Mouse (Mus musculus): ENCODE measurements around the gene Mgat4b. TPM values are rescaled to one million over a fixed set of nuclear protein-coding genes. Genes with fewer than 3 reads are reported as not detected.

The Mgat4b gene
- polyA plus RNA-seq, 1 experiment, result 89.2 TPM

- Histone ChIP-seq H3K27me3 (ENCODE audit: control insufficient read depth, insufficient read depth, insufficient read length) (no peaks in the 10 kb centered on the region), H3K4me2 (ENCODE audit: low read depth) (no peak overlapping the region), H3K79me2 (ENCODE audit: control insufficient read depth, insufficient read depth) (no peaks in the 10 kb centered on the region), H3K36me3 (ENCODE audit: control insufficient read depth, insufficient read depth) (peaks cover 3% of the 10 kb centered on the region), H3K4me3 (no peak overlapping the region), H3ac (ENCODE audit: control insufficient read depth, insufficient read length) (no peak overlapping the region)
- TF ChIP-seq MYOD1 (IDR thresholded peaks at IDR 0.05; ENCODE audit: control insufficient read depth in 1 of 3, insufficient read length in 2 of 3, low read depth in 2 of 3) (no peak), MAX (IDR thresholded peaks at IDR 0.05; ENCODE audit: low read depth) (no peak), POLR2A (IDR thresholded peaks at IDR 0.05; ENCODE audit: insufficient read length, low read depth) (no peak), TCF12 (IDR thresholded peaks at IDR 0.05; ENCODE audit: insufficient read depth, poor library complexity, severe bottlenecking) (no peak), E2F4 (IDR thresholded peaks at IDR 0.05; ENCODE audit: insufficient read depth) (no peak), MYOG (IDR thresholded peaks at IDR 0.05; ENCODE audit: control insufficient read depth in 1 of 3, insufficient read depth in 1 of 3, insufficient read length in 2 of 3, low read depth in 2 of 3) (no peak), REST (IDR thresholded peaks at IDR 0.05; ENCODE audit: insufficient read depth, insufficient read length) (no peak), SRF (IDR thresholded peaks at IDR 0.05; ENCODE audit: control insufficient read depth, insufficient read length, low read depth) (no peak), USF1 (IDR thresholded peaks at IDR 0.05; ENCODE audit: low read depth) (no peak), TCF3 (IDR thresholded peaks at IDR 0.05; ENCODE audit: insufficient read length, low read depth) (no peak), CEBPB (IDR thresholded peaks at IDR 0.05; ENCODE audit: insufficient read depth, poor library complexity, severe bottlenecking) (no peak), POLR2AphosphoS2 (IDR thresholded peaks at IDR 0.05; ENCODE audit: insufficient read length, low read depth) (no peak)
Observed at GRCm38 (mm10) chr11:50190362-50190761, 20.3 kb upstream of the Mgat4b start.

- TF ChIP-seq USF1 (IDR thresholded peaks at IDR 0.05; ENCODE audit: low read depth) (no peak), SRF (IDR thresholded peaks at IDR 0.05; ENCODE audit: control insufficient read depth, insufficient read length, low read depth) (no peak), MAX (IDR thresholded peaks at IDR 0.05; ENCODE audit: low read depth) (no peak), MYOD1 (IDR thresholded peaks at IDR 0.05; ENCODE audit: control insufficient read depth in 1 of 3, insufficient read length in 2 of 3, low read depth in 2 of 3) (no peak), E2F4 (IDR thresholded peaks at IDR 0.05; ENCODE audit: insufficient read depth) (no peak), REST (IDR thresholded peaks at IDR 0.05; ENCODE audit: insufficient read depth, insufficient read length) (no peak), POLR2A (IDR thresholded peaks at IDR 0.05; ENCODE audit: insufficient read length, low read depth) (no peak), POLR2AphosphoS2 (IDR thresholded peaks at IDR 0.05; ENCODE audit: insufficient read length, low read depth) (no peak), TCF12 (IDR thresholded peaks at IDR 0.05; ENCODE audit: insufficient read depth, poor library complexity, severe bottlenecking) (no peak), TCF3 (IDR thresholded peaks at IDR 0.05; ENCODE audit: insufficient read length, low read depth) (no peak), MYOG (IDR thresholded peaks at IDR 0.05; ENCODE audit: control insufficient read depth in 1 of 3, insufficient read depth in 1 of 3, insufficient read length in 2 of 3, low read depth in 2 of 3) (no peak), CEBPB (IDR thresholded peaks at IDR 0.05; ENCODE audit: insufficient read depth, poor library complexity, severe bottlenecking) (no peak)
- no peak overlapping the region for H3ac ChIP-seq (ENCODE audit: control insufficient read depth, insufficient read length)
- H3K4me3 ChIP-seq, result no peak overlapping the region
- H3K79me2 ChIP-seq (ENCODE audit: control insufficient read depth, insufficient read depth), result no peaks in the 10 kb centered on the region
- no peak overlapping the region for H3K4me2 ChIP-seq (ENCODE audit: low read depth)
- no peaks in the 10 kb centered on the region for H3K27me3 ChIP-seq (ENCODE audit: control insufficient read depth, insufficient read depth, insufficient read length)
- peaks cover 3% of the 10 kb centered on the region for H3K36me3 ChIP-seq (ENCODE audit: control insufficient read depth, insufficient read depth)
Observed at GRCm38 (mm10) chr11:50192278-50192677, 18.4 kb upstream of the Mgat4b start.

- TF ChIP-seq TCF3 (IDR thresholded peaks at IDR 0.05; ENCODE audit: insufficient read length, low read depth) (no peak), CEBPB (IDR thresholded peaks at IDR 0.05; ENCODE audit: insufficient read depth, poor library complexity, severe bottlenecking) (no peak), MYOG (IDR thresholded peaks at IDR 0.05; ENCODE audit: control insufficient read depth in 1 of 3, insufficient read depth in 1 of 3, insufficient read length in 2 of 3, low read depth in 2 of 3) (no peak)
- Histone ChIP-seq H3K36me3 (ENCODE audit: control insufficient read depth, insufficient read depth) (peaks cover 8% of the 10 kb centered on the region), H3K27me3 (ENCODE audit: control insufficient read depth, insufficient read depth, insufficient read length) (no peaks in the 10 kb centered on the region), H3K4me2 (ENCODE audit: low read depth) (no peak overlapping the region), H3K79me2 (ENCODE audit: control insufficient read depth, insufficient read depth) (no peaks in the 10 kb centered on the region), H3ac (ENCODE audit: control insufficient read depth, insufficient read length) (no peak overlapping the region), H3K4me3 (no peak overlapping the region)
Observed at GRCm38 (mm10) chr11:50194070-50194469, 16.6 kb upstream of the Mgat4b start.

- TF ChIP-seq SRF (IDR thresholded peaks at IDR 0.05; ENCODE audit: control insufficient read depth, insufficient read length, low read depth) (no peak), CEBPB (IDR thresholded peaks at IDR 0.05; ENCODE audit: insufficient read depth, poor library complexity, severe bottlenecking) (no peak), POLR2AphosphoS2 (IDR thresholded peaks at IDR 0.05; ENCODE audit: insufficient read length, low read depth) (peak; percentile 26), MYOG (IDR thresholded peaks at IDR 0.05; ENCODE audit: control insufficient read depth in 1 of 3, insufficient read depth in 1 of 3, insufficient read length in 2 of 3, low read depth in 2 of 3) (no peak), TCF12 (IDR thresholded peaks at IDR 0.05; ENCODE audit: insufficient read depth, poor library complexity, severe bottlenecking) (no peak)
- no peak overlapping the region for H3K4me2 ChIP-seq (ENCODE audit: low read depth)
- no peaks in the 10 kb centered on the region for H3K27me3 ChIP-seq (ENCODE audit: control insufficient read depth, insufficient read depth, insufficient read length)
- H3K79me2 ChIP-seq (ENCODE audit: control insufficient read depth, insufficient read depth), result no peaks in the 10 kb centered on the region
- no peak overlapping the region for H3ac ChIP-seq (ENCODE audit: control insufficient read depth, insufficient read length)
- no peak overlapping the region for H3K4me3 ChIP-seq
- peaks cover 15% of the 10 kb centered on the region for H3K36me3 ChIP-seq (ENCODE audit: control insufficient read depth, insufficient read depth)
Observed at GRCm38 (mm10) chr11:50194793-50195192, 15.9 kb upstream of the Mgat4b start.

- no peak for TF ChIP-seq CEBPB (IDR thresholded peaks at IDR 0.05; ENCODE audit: insufficient read depth, poor library complexity, severe bottlenecking)
- TF ChIP-seq POLR2A (IDR thresholded peaks at IDR 0.05; ENCODE audit: insufficient read length, low read depth), result peak; percentile 67
- peak; percentile 100 for TF ChIP-seq POLR2AphosphoS2 (IDR thresholded peaks at IDR 0.05; ENCODE audit: insufficient read length, low read depth)
- no peak for TF ChIP-seq MYOG (IDR thresholded peaks at IDR 0.05; ENCODE audit: control insufficient read depth in 1 of 3, insufficient read depth in 1 of 3, insufficient read length in 2 of 3, low read depth in 2 of 3)
- TF ChIP-seq TCF3 (IDR thresholded peaks at IDR 0.05; ENCODE audit: insufficient read length, low read depth), result no peak
- TF ChIP-seq MYOD1 (IDR thresholded peaks at IDR 0.05; ENCODE audit: control insufficient read depth in 1 of 3, insufficient read length in 2 of 3, low read depth in 2 of 3), result no peak
- TF ChIP-seq TCF12 (IDR thresholded peaks at IDR 0.05; ENCODE audit: insufficient read depth, poor library complexity, severe bottlenecking), result no peak
- TF ChIP-seq SRF (IDR thresholded peaks at IDR 0.05; ENCODE audit: control insufficient read depth, insufficient read length, low read depth), result no peak
- H3K4me3 ChIP-seq, result no peak overlapping the region
- H3ac ChIP-seq (ENCODE audit: control insufficient read depth, insufficient read length), result no peak overlapping the region
- H3K4me2 ChIP-seq (ENCODE audit: low read depth), result no peak overlapping the region
- H3K27me3 ChIP-seq (ENCODE audit: control insufficient read depth, insufficient read depth, insufficient read length), result no peaks in the 10 kb centered on the region
- no peaks in the 10 kb centered on the region for H3K79me2 ChIP-seq (ENCODE audit: control insufficient read depth, insufficient read depth)
- peaks cover 42% of the 10 kb centered on the region for H3K36me3 ChIP-seq (ENCODE audit: control insufficient read depth, insufficient read depth)
Observed at GRCm38 (mm10) chr11:50197500-50197899, 13.2 kb upstream of the Mgat4b start.
